Mouse (Mus musculus) midbrain, embryonic 14.5 days (tissue): ENCODE data around the gene Nacc1. TPM values are rescaled to one million over a fixed set of nuclear protein-coding genes. Genes with fewer than 3 reads are reported as not detected.
"Not testable (repeated sequence)": the region's sequence is repeated elsewhere in the genome, so short reads cannot be mapped to it uniquely, and the experiment has no call there.

Source experiments
- ATAC-seq: fragments of 200-750 bp; cut with Nextera tagmentation; 2 replicates; pipeline ENCODE4 v1.8.0; 2017; ENCODE audit warnings: moderate number of reproducible peaks, moderate library complexity; ENCODE audit not compliant: low FRiP score, low TSS enrichment
- DNase-seq: peaks from one replicate; pipeline ENCODE4 v3.0.0-alpha.2; 2015
- H3K27ac ChIP-seq: fragments of 300-500 bp; sonication (generic); replicated peaks from 2 replicates; pipeline ENCODE4 v1.5.1; 2014; ENCODE audit warnings: mild to moderate bottlenecking, low read depth, low read length, moderate library complexity
- H3K27me3 ChIP-seq: fragments of 300-500 bp; sonication (generic); 2 replicates; pipeline ENCODE4 v1.6.1; 2014; ENCODE audit warnings: low read length, control low read depth, mixed read lengths; ENCODE audit not compliant: control insufficient read depth, insufficient read depth
- H3K36me3 ChIP-seq: fragments of 300-500 bp; sonication (generic); 2 replicates; pipeline ENCODE4 v1.6.1; 2014; ENCODE audit warnings: low read length, control low read depth; ENCODE audit not compliant: control insufficient read depth, insufficient read depth
- H3K4me1 ChIP-seq: fragments of 300-500 bp; sonication (generic); 2 replicates; pipeline ENCODE4 v1.6.1; 2014; ENCODE audit warnings: mild to moderate bottlenecking, antibody characterized with exemption, low read length, control low read depth; ENCODE audit not compliant: control insufficient read depth, insufficient read depth
- H3K4me2 ChIP-seq: fragments of 300-500 bp; sonication (generic); 2 replicates; pipeline ENCODE4 v1.6.1; 2014; ENCODE audit warnings: mild to moderate bottlenecking, low read length, moderate library complexity
- H3K4me3 ChIP-seq: fragments of 300-500 bp; sonication (generic); replicated peaks from 2 replicates; pipeline ENCODE4 v1.5.1; 2014; ENCODE audit warnings: low read depth, low read length
- H3K9ac ChIP-seq: fragments of 300-500 bp; sonication (generic); replicated peaks from 2 replicates; pipeline ENCODE4 v1.6.1; 2014; ENCODE audit warnings: mild to moderate bottlenecking, low read length, moderate library complexity
- H3K9me3 ChIP-seq: fragments of 300-500 bp; sonication (generic); 2 replicates; pipeline ENCODE4 v1.6.1; 2016; ENCODE audit warnings: low read length, control low read depth, mixed read lengths; ENCODE audit not compliant: control insufficient read depth
- WGBS: fragments of 180-500 bp; shearing (Covaris S2); extraction: QIAGEN DNeasy Blood & Tissue Kit; methylation state at CpG from one replicate; pipeline ENCODE4 v1.1.7; 2014; 5-methylcytosine and 5-hydroxymethylcytosine counted together
- polyA plus RNA-seq: library from polyadenylated mRNA; unstranded; fragments of >200 nt; fragmentation: Nextera tagmentation; extraction: Ambion mirVana; gene quantifications from 2 replicates; pipeline ENCODE4 v1.2.1, GENCODE M21; 2014

The Nacc1 gene
- polyA plus RNA-seq, 1 experiment from 2014 or later = 20.2 TPM

- H3K4me3 ChIP-seq = no peak overlapping the region
- ATAC-seq = no peak
- H3K9ac ChIP-seq = no peak overlapping the region
- WGBS = 89% methylated on average over 4 of the region's 4 CpGs
- no peak overlapping the region for H3K27ac ChIP-seq
- peaks cover 37% of the 10 kb centered on the region for H3K36me3 ChIP-seq
- DNase-seq = no peak
- no peaks in the 10 kb centered on the region for H3K9me3 ChIP-seq
- H3K4me2 ChIP-seq = no peak overlapping the region
- peaks cover 15% of the 10 kb centered on the region for H3K4me1 ChIP-seq
- H3K27me3 ChIP-seq = no peaks in the 10 kb centered on the region
These were observed 55.8 kb downstream of the Nacc1 start for GRCm38 (mm10) chr8:84631813-84632212.

DNA sequence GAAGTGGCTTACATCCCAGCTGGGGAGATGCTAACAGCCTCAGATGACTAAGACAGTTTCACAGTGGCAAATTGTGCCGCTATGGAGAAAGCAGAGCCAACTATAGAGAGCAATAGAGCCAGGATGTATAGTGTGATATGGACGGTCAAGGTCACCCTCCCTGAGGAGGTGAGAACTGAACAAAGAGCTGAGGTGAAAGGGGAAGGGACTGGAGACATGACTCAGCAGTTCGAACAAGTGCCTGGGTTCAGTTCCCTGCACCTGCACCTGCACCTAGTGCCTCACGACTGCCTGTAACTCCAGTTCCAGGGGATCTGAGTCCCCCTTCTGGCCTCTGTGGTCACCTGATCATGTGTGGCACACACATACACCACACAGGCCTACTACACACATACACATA, 57.5 kb downstream of the Nacc1 start:
- Histone ChIP-seq H3K9me3 (no peaks in the 10 kb centered on the region), H3K27me3 (no peaks in the 10 kb centered on the region), H3K4me1 (peaks cover 6% of the 10 kb centered on the region), H3K27ac (no peak overlapping the region), H3K36me3 (peaks cover 38% of the 10 kb centered on the region), H3K9ac (no peak overlapping the region), H3K4me3 (no peak overlapping the region), H3K4me2 (no peak overlapping the region)
- DNase-seq = no peak
- WGBS = 86% methylated on average over 4 of the region's 4 CpGs
- ATAC-seq = no peak

DNA sequence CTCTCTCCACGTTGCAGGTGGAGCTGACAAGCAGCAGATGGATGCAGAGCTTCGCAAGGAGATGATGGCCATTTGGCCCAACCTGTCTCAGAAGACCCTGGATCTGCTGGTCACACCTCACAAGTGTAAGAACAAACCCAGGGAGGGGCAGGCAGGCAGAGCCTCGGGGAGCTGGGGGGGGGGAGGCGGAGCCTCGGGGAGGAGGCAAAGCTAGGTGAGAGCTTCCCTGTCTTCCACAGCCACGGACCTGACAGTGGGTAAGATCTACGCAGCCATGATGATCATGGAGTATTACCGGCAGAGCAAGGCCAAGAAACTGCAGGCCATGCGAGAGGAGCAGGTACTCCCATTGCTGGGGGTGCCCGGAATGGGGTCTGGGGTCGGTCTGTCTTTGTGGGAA, 58.1 kb downstream of the Nacc1 start:
- 87% methylated on average over 11 of the region's 11 CpGs for WGBS
- H3K36me3 ChIP-seq = peaks cover 38% of the 10 kb centered on the region
- DNase-seq (no peak), ATAC-seq (no peak)
- no peak overlapping the region for H3K4me3 ChIP-seq
- no peaks in the 10 kb centered on the region for H3K9me3 ChIP-seq
- peaks cover under 1% of the 10 kb centered on the region for H3K4me1 ChIP-seq
- H3K9ac ChIP-seq = no peak overlapping the region
- H3K27ac ChIP-seq = no peak overlapping the region
- H3K4me2 ChIP-seq = no peak overlapping the region
- H3K27me3 ChIP-seq = no peaks in the 10 kb centered on the region

- DNase-seq, H3K27ac ChIP-seq, H3K27me3 ChIP-seq, H3K9ac ChIP-seq, H3K4me2 ChIP-seq, H3K36me3 ChIP-seq, H3K4me3 ChIP-seq, ATAC-seq, H3K9me3 ChIP-seq, H3K4me1 ChIP-seq: not testable (repeated sequence)
- 87% methylated on average over 4 of the region's 4 CpGs for WGBS
These were observed 64.2 kb downstream of the Nacc1 start for GRCm38 (mm10) chr8:84623425-84623824.

DNA sequence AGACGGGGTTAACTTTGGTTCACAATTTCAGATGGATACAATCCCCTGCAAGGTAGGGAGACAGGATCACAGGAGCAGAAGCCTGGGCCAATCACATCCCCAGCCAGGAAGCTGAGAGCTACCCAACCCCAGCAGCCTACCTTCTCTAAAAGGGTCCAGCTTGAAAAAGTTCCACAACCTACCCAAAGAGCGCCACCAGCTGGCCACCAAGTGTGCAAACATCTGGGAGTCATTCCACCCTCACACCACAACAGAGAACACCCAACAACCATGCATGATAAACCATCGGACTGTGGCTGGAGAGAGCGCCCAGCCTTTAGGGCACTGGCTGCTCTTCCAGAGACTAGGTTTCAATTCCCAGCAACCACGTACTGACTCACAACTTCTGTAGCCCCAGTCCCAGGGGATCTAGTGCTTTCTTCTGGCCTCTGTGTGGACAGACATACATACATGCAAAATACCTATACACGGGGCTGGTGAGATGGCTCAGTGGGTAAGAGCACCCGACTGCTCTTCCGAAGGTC, 66.5 kb downstream of the Nacc1 start:
- Histone ChIP-seq H3K4me3 (no peak overlapping the region), H3K27me3 (no peaks in the 10 kb centered on the region), H3K9ac (no peak overlapping the region), H3K36me3 (peaks cover 3% of the 10 kb centered on the region; the same call in 1 of the 2 replicates), H3K4me2 (no peak overlapping the region), H3K27ac (no peak overlapping the region), H3K9me3 (no peaks in the 10 kb centered on the region), H3K4me1 (no peaks in the 10 kb centered on the region)
- 73% methylated on average over 8 of the region's 8 CpGs for WGBS
- DNase-seq = no peak
- no peak for ATAC-seq

Other genes with a start within 250 kb of the Nacc1 start
- gene Ier2, start 25.0 kb downstream of the Nacc1 start, polyA plus RNA-seq = 15.5 and 16.0 TPM in 2 replicates
- gene Trmt1, start 1.6 kb downstream of the Nacc1 start, polyA plus RNA-seq = 56.9 and 59.6 TPM in 2 replicates
- gene Lyl1, start 13.6 kb upstream of the Nacc1 start, polyA plus RNA-seq = 1.5 and 3.8 TPM in 2 replicates
- gene G430095P16Rik, start 35.1 kb upstream of the Nacc1 start, polyA plus RNA-seq = 0.67 and 0.91 TPM in 2 replicates
- 45.9 and 49.8 TPM in 2 replicates for gene Nfix, start 112.5 kb upstream of the Nacc1 start, polyA plus RNA-seq
- gene Dand5, start 135.0 kb upstream of the Nacc1 start, polyA plus RNA-seq = 9.9 and 12.7 TPM in 2 replicates
- gene Gadd45gip1, start 143.7 kb upstream of the Nacc1 start, polyA plus RNA-seq = 32.7 and 35.8 TPM in 2 replicates
- gene Rad23a, start 152.8 kb upstream of the Nacc1 start, polyA plus RNA-seq = 83.4 and 84.3 TPM in 2 replicates
- gene Calr, start 159.1 kb upstream of the Nacc1 start, polyA plus RNA-seq = 434 and 525 TPM in 2 replicates
- 95.6 and 111 TPM in 2 replicates for gene Farsa, start 169.1 kb upstream of the Nacc1 start, polyA plus RNA-seq
- gene Syce2, start 184.2 kb upstream of the Nacc1 start, polyA plus RNA-seq = 17.4 and 27.4 TPM in 2 replicates
- 22.4 and 25.9 TPM in 2 replicates for gene Gcdh, start 206.1 kb upstream of the Nacc1 start, polyA plus RNA-seq
- gene Klf1, start 214.1 kb upstream of the Nacc1 start, polyA plus RNA-seq = 0.19 and 0.63 TPM in 2 replicates
- gene Dnase2a, start 220.7 kb upstream of the Nacc1 start, polyA plus RNA-seq = 4.0 and 5.4 TPM in 2 replicates
- gene Mast1, start 249.5 kb upstream of the Nacc1 start, polyA plus RNA-seq = 69.5 and 69.9 TPM in 2 replicates